Mouse (Mus musculus): ENCODE results near the gene Ccdc88b.

DNA sequence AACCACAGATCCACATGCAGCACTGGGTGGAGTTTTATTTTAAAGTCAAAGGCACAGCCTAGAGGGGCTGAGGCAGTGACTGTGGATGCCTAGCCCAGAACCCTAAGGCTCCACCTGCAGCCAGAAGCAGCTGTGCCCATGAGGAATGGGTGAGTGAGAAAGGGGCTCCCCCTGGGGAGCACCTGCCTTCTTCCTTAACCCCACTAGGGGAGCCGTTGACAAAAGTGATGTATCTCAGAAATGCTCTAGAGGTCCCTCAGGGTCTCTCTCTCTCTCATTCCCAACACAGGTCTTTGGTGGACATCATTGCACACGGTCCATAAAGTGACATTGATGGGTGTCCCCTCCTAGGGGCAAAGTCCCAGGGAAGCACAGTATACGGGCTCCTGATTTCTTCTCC is 28.9 kb downstream of the Ccdc88b start:
- TF ChIP-seq CTCF (IDR thresholded peaks at IDR 0.05; ENCODE audit: low read depth, low read length) (no peak), EP300 (IDR thresholded peaks at IDR 0.05; ENCODE audit: insufficient read depth, low read depth, low read length) (no peak), POLR2A (IDR thresholded peaks at IDR 0.05; ENCODE audit: insufficient read depth, low read length) (no peak)

Measured in ES-Bruce4 (cell line).